Mouse (Mus musculus) kidney, postnatal 0 days (tissue): ENCODE results near the gene Slc10a6. TPM values are rescaled to one million over a fixed set of nuclear protein-coding genes. Genes with fewer than 3 reads are reported as not detected.

Source experiments
- ATAC-seq: fragments of 200-750 bp; cut with Nextera tagmentation; replicated peaks from 2 replicates; pipeline ENCODE4 v1.8.0; 2017; ENCODE audit warnings: low read depth, moderate number of reproducible peaks, moderate TSS enrichment, moderate library complexity; ENCODE audit not compliant: low FRiP score
- DNase-seq: peaks from one replicate; pipeline ENCODE4 v3.0.0-alpha.2; 2016; ENCODE audit warnings: low spot score
- H3K27ac ChIP-seq: fragments of 300-500 bp; sonication (generic); 2 replicates; pipeline ENCODE4 v1.5.1; 2014; ENCODE audit warnings: mild to moderate bottlenecking
- H3K27me3 ChIP-seq: fragments of 300-500 bp; sonication (generic); 2 replicates; pipeline ENCODE4 v1.6.1; 2014; ENCODE audit warnings: low read length, mixed read lengths; ENCODE audit not compliant: insufficient read depth
- H3K36me3 ChIP-seq: fragments of 300-500 bp; sonication (generic); 2 replicates; pipeline ENCODE4 v1.6.1; 2014; ENCODE audit warnings: low read length, mixed read lengths; ENCODE audit not compliant: insufficient read depth
- H3K4me1 ChIP-seq: fragments of 300-500 bp; sonication (generic); replicated peaks from 2 replicates; pipeline ENCODE4 v1.6.1; 2014; ENCODE audit warnings: antibody characterized with exemption, low read length, mixed read lengths; ENCODE audit not compliant: insufficient read depth
- H3K4me2 ChIP-seq: fragments of 300-500 bp; sonication (generic); 2 replicates; pipeline ENCODE4 v1.6.1; 2014; ENCODE audit warnings: mild to moderate bottlenecking, low read length, moderate library complexity, mixed read lengths
- H3K4me3 ChIP-seq: fragments of 300-500 bp; sonication (generic); replicated peaks from 2 replicates; pipeline ENCODE4 v1.5.1; 2014; ENCODE audit warnings: low read depth, low read length
- H3K9ac ChIP-seq: fragments of 300-500 bp; sonication (generic); 2 replicates; pipeline ENCODE4 v1.6.1; 2014; ENCODE audit warnings: low read depth, low read length
- H3K9me3 ChIP-seq: fragments of 300-500 bp; sonication (generic); replicated peaks from 2 replicates; pipeline ENCODE4 v1.6.1; 2016; ENCODE audit warnings: low read length, inconsistent platforms, mixed read lengths
- CTCF ChIP-seq: IDR thresholded peaks from 2 replicates; pipeline ENCODE4 v1.5.1; 2016; ENCODE audit warnings: antibody characterized with exemption, low read depth, mild to moderate bottlenecking, moderate library complexity
- WGBS: fragments of 180-500 bp; shearing (Covaris S2); extraction: QIAGEN DNeasy Blood & Tissue Kit; methylation state at CpG from one replicate; pipeline ENCODE4 v1.1.7; 2014; 5-methylcytosine and 5-hydroxymethylcytosine counted together
- polyA plus RNA-seq: library from polyadenylated mRNA; unstranded; fragments of >200 nt; fragmentation: Nextera tagmentation; extraction: Ambion mirVana; gene quantifications from 2 replicates; pipeline ENCODE4 v1.2.1, GENCODE M21; 2015

The Slc10a6 gene
- polyA plus RNA-seq, 1 experiment from 2014 or later, result 0.39 TPM

GRCm38 (mm10) chr5:103671858-103672257, 42.7 kb upstream of the Slc10a6 start:
- Histone ChIP-seq H3K27ac (no peak overlapping the region), H3K27me3 (no peaks in the 10 kb centered on the region), H3K4me2 (no peak overlapping the region), H3K9ac (no peak overlapping the region), H3K36me3 (no peaks in the 10 kb centered on the region), H3K9me3 (no peaks in the 10 kb centered on the region), H3K4me1 (no peaks in the 10 kb centered on the region), H3K4me3 (no peak overlapping the region)
- 66% methylated on average over 3 of the region's 3 CpGs for WGBS
- ATAC-seq (no peak), DNase-seq (no peak)
- no peak for TF ChIP-seq CTCF

- H3K36me3 ChIP-seq, result no peaks in the 10 kb centered on the region
- H3K27ac ChIP-seq, result no peak overlapping the region
- no peak overlapping the region for H3K4me3 ChIP-seq
- H3K9me3 ChIP-seq, result no peaks in the 10 kb centered on the region
- no peak for ATAC-seq
- WGBS, result 71% methylated on average over 2 of the region's 2 CpGs
- no peaks in the 10 kb centered on the region for H3K27me3 ChIP-seq
- no peak overlapping the region for H3K4me2 ChIP-seq
- H3K4me1 ChIP-seq, result no peaks in the 10 kb centered on the region
- no peak for TF ChIP-seq CTCF
- no peak for DNase-seq
- no peak overlapping the region for H3K9ac ChIP-seq
Observed at GRCm38 (mm10) chr5:103665876-103666275, 36.7 kb upstream of the Slc10a6 start.

GRCm38 (mm10) chr5:103664932-103665331, 35.7 kb upstream of the Slc10a6 start:
- no peaks in the 10 kb centered on the region for H3K9me3 ChIP-seq
- no peak overlapping the region for H3K27ac ChIP-seq
- no peaks in the 10 kb centered on the region for H3K36me3 ChIP-seq
- H3K4me3 ChIP-seq, result no peak overlapping the region
- 69% methylated on average over 9 of the region's 9 CpGs for WGBS
- H3K27me3 ChIP-seq, result no peaks in the 10 kb centered on the region
- DNase-seq, result no peak
- TF ChIP-seq CTCF, result no peak
- no peaks in the 10 kb centered on the region for H3K4me1 ChIP-seq
- no peak for ATAC-seq
- H3K9ac ChIP-seq, result no peak overlapping the region
- H3K4me2 ChIP-seq, result no peak overlapping the region

- DNase-seq (peak; percentile 90), ATAC-seq (no peak)
Observed at GRCm38 (mm10) chr5:103659571-103659970, 30.4 kb upstream of the Slc10a6 start.

GRCm38 (mm10) chr5:103658921-103659320, 29.7 kb upstream of the Slc10a6 start:
- H3K9me3 ChIP-seq, result no peaks in the 10 kb centered on the region
- ATAC-seq (no peak), DNase-seq (peak; percentile 26)
- no peak overlapping the region for H3K27ac ChIP-seq
- 67% methylated on average over 5 of the region's 5 CpGs for WGBS
- H3K4me3 ChIP-seq, result no peak overlapping the region
- H3K4me2 ChIP-seq, result no peak overlapping the region
- H3K9ac ChIP-seq, result no peak overlapping the region
- no peaks in the 10 kb centered on the region for H3K4me1 ChIP-seq
- no peaks in the 10 kb centered on the region for H3K36me3 ChIP-seq
- TF ChIP-seq CTCF, result peak; percentile 59
- H3K27me3 ChIP-seq, result no peaks in the 10 kb centered on the region

More at GRCm38 (mm10) chr5:103659571-103659970, 30.4 kb upstream of the Slc10a6 start:
- H3K4me3 ChIP-seq, result no peak overlapping the region
- H3K4me1 ChIP-seq, result no peaks in the 10 kb centered on the region
- 28% methylated on average over 3 of the region's 3 CpGs for WGBS
- no peak overlapping the region for H3K4me2 ChIP-seq
- no peaks in the 10 kb centered on the region for H3K36me3 ChIP-seq
- H3K27me3 ChIP-seq, result no peaks in the 10 kb centered on the region
- TF ChIP-seq CTCF, result peak; percentile 89
- no peaks in the 10 kb centered on the region for H3K9me3 ChIP-seq
- no peak overlapping the region for H3K27ac ChIP-seq
- no peak overlapping the region for H3K9ac ChIP-seq

GRCm38 (mm10) chr5:103655346-103656118, 26.3 kb upstream of the Slc10a6 start, which contains the start of gene 1700016H13Rik:
TSS of gene 1700016H13Rik (minus strand) at chr5:103656010.
- no peaks in the 10 kb centered on the region for H3K9me3 ChIP-seq
- no peak within 1 kb of the TSS for H3K27ac ChIP-seq
- no peaks in the 10 kb centered on the region for H3K4me1 ChIP-seq
- H3K27me3 ChIP-seq, result no peaks in the 10 kb centered on the region
- peak; percentile 60 for TF ChIP-seq CTCF
- no peaks in the 10 kb centered on the region for H3K36me3 ChIP-seq
- peak within 1 kb of the TSS; percentile 60 for H3K9ac ChIP-seq
- peak within 1 kb of the TSS; percentile 99 for H3K4me2 ChIP-seq
- WGBS, result 2% methylated on average over 37 of the region's 56 CpGs
- ATAC-seq (peak; percentile 85), DNase-seq (peak; percentile 67)
- peak within 1 kb of the TSS; percentile 55 for H3K4me3 ChIP-seq
